Mouse (Mus musculus) forebrain, embryonic 12.5 days (tissue): ENCODE data around the gene Bcas3. TPM values are rescaled to one million over a fixed set of nuclear protein-coding genes. Genes with fewer than 3 reads are reported as not detected.

ENCODE experiments used
- ATAC-seq: fragments of 200-750 bp; cut with Nextera tagmentation; 2 replicates; pipeline ENCODE4 v1.8.0; 2017; ENCODE audit warnings: moderate TSS enrichment; ENCODE audit not compliant: low FRiP score
- H3K27ac ChIP-seq: fragments of 300-500 bp; sonication (generic); 2 replicates; pipeline ENCODE4 v1.5.1; 2016; ENCODE audit warnings: mild to moderate bottlenecking
- H3K27me3 ChIP-seq: fragments of 300-500 bp; sonication (generic); 2 replicates; pipeline ENCODE4 v1.6.1; 2016; ENCODE audit warnings: mild to moderate bottlenecking
- H3K36me3 ChIP-seq: fragments of 300-500 bp; sonication (generic); replicated peaks from 2 replicates; pipeline ENCODE4 v1.6.1; 2016; ENCODE audit warnings: mild to moderate bottlenecking
- H3K4me1 ChIP-seq: fragments of 300-500 bp; sonication (generic); 2 replicates; pipeline ENCODE4 v1.6.1; 2016
- H3K4me2 ChIP-seq: fragments of 300-500 bp; sonication (generic); 2 replicates; pipeline ENCODE4 v1.6.1; 2016; ENCODE audit warnings: mild to moderate bottlenecking, moderate library complexity
- H3K4me3 ChIP-seq: fragments of 300-500 bp; sonication (generic); replicated peaks from 2 replicates; pipeline ENCODE4 v1.5.1; 2016; ENCODE audit warnings: mild to moderate bottlenecking
- H3K9ac ChIP-seq: fragments of 300-500 bp; sonication (generic); 2 replicates; pipeline ENCODE4 v1.6.1; 2016; ENCODE audit warnings: mild to moderate bottlenecking
- H3K9me3 ChIP-seq: fragments of 300-500 bp; sonication (generic); 2 replicates; pipeline ENCODE4 v1.6.1; 2016
- WGBS: fragments of 180-500 bp; shearing (Covaris S2); methylation state at CpG from one replicate; pipeline ENCODE4 v1.1.7; 2016; 5-methylcytosine and 5-hydroxymethylcytosine counted together
- polyA plus RNA-seq: library from polyadenylated mRNA; unstranded; fragments of >200 nt; fragmentation: Nextera tagmentation; extraction: Ambion mirVana; gene quantifications from 2 replicates; pipeline ENCODE4 v1.2.1, GENCODE M21; 2016

Gene Bcas3
- polyA plus RNA-seq, 1 experiment from 2014 or later, result 19.1 TPM

DNA sequence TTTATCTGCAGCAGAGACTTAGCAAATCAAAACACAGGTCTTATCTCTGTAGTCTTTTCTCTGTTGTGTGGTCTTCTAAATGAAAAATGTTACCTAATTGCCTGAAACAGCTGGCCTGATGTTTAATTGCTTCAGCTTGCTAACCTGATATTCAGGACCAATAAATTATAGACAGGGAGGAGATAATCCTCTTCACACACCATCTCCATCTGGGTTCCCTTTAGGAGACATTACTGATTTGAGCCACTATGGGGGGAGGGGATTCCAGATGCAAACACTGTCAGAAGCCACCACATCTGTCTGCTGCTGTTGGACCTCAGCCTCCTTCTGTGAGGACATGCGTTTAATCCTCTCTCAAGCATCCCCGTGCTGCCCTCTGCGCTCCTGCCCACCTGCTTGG is 408.2 kb downstream of the Bcas3 start:
- H3K36me3 ChIP-seq, result no peaks in the 10 kb centered on the region
- H3K4me3 ChIP-seq, result no peak overlapping the region
- no peak overlapping the region for H3K4me2 ChIP-seq
- H3K9me3 ChIP-seq, result no peaks in the 10 kb centered on the region
- H3K4me1 ChIP-seq, result peaks cover 20% of the 10 kb centered on the region
- no peak overlapping the region for H3K27ac ChIP-seq
- peaks cover 43% of the 10 kb centered on the region for H3K27me3 ChIP-seq
- H3K9ac ChIP-seq, result no peak overlapping the region
- WGBS, result 88% methylated on average over 3 of the region's 3 CpGs
- ATAC-seq, result no peak

DNA sequence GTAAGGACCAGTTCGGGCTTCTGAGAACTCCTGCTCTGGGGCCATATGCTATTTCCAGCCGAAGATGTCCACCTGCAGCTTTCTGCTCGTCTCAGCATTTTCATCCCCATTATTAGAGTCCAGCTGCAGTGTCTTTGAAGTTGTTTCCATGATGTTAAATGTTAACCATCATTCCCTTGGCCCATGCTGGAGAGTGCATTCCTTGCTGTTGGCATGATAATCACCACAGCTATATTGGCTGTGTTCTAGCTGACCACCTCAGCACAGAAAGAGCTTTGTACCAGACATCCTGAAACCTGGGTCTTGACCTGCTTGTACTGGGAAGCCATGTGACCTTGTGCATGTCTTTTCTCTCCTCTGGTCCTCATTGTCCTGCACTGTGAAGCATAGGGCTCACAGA is 410.7 kb downstream of the Bcas3 start:
- H3K27me3 ChIP-seq, result peaks cover 58% of the 10 kb centered on the region

DNA sequence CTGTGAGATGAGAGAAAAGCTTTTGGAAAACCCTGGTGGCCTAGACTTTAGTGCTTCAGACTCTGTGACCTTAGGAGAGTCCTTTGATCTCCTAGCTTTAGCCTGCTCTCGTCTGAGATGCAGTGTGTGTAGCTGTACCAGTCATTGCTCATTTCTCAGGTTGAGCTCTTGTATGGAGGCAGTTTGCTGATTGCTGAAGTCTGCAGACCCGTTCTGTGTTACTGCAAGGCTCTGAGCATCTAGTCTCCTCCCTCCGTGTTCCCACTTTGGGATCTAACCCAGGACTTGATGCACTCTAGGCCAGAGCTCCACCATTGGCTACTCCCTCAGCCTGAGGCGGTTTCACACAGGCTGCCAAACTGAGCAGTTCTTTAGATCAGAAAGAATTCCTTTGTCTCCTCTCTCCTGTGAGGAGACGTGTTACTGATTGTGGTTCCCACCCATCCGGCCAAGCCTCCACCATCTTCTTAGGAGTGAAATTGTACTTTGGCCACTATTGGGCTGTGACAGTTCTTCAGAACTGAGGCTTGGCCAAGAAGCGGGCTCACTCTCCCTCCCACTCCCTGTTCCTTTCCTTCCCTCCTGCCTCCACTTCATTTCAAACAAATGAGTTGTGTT is 413.2 kb downstream of the Bcas3 start:
- Histone ChIP-seq H3K27me3 (peaks cover 58% of the 10 kb centered on the region), H3K36me3 (no peaks in the 10 kb centered on the region), H3K4me2 (0 out of 2 replicates have a peak overlapping the region, but pooled peaks have one; percentile 6), H3K9ac (no peak overlapping the region), H3K9me3 (no peaks in the 10 kb centered on the region), H3K4me1 (peaks cover 19% of the 10 kb centered on the region), H3K27ac (0 out of 2 replicates have a peak overlapping the region, but pooled peaks have one; percentile 2), H3K4me3 (no peak overlapping the region)
- WGBS, result 6% methylated on average over 7 of the region's 7 CpGs
- no peak for ATAC-seq

More for the DNA sequence above, 410.7 kb downstream of the Bcas3 start:
- ATAC-seq, result no peak
- H3K9ac ChIP-seq, result no peak overlapping the region
- no peaks in the 10 kb centered on the region for H3K36me3 ChIP-seq
- H3K9me3 ChIP-seq, result no peaks in the 10 kb centered on the region
- no peak overlapping the region for H3K27ac ChIP-seq
- H3K4me3 ChIP-seq, result no peak overlapping the region
- peaks cover 33% of the 10 kb centered on the region for H3K4me1 ChIP-seq
- WGBS, result 82% methylated on average over 3 of the region's 3 CpGs
- no peak overlapping the region for H3K4me2 ChIP-seq

DNA sequence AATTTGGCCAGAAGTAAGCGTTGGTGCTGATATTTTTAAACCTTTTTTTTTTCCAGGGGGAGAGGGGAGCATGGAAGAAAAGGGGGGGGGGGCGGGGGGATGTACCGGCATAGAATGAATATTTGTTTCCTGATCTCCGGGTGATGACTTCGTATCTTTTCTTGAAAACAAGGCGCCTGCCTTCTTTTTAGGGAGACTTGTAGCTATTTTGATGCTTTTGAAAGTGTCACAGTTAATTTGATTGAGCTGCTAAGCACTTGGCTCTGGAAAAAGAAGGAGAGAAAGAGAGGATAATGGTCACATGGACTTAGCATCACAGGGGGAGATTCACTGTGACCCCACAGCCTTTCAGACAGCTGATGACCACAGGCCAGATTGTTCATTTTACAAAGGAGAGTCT is 413.8 kb downstream of the Bcas3 start:
- no peak overlapping the region for H3K4me3 ChIP-seq
- H3K27me3 ChIP-seq, result peaks cover 53% of the 10 kb centered on the region
- 12% methylated on average over 6 of the region's 6 CpGs for WGBS
- 0 out of 2 replicates have a peak overlapping the region, but pooled peaks have one; percentile 6 for H3K4me2 ChIP-seq
- no peak overlapping the region for H3K9ac ChIP-seq
- no peak for ATAC-seq
- peaks cover 17% of the 10 kb centered on the region for H3K4me1 ChIP-seq
- H3K27ac ChIP-seq, result no peak overlapping the region
- no peaks in the 10 kb centered on the region for H3K9me3 ChIP-seq
- no peaks in the 10 kb centered on the region for H3K36me3 ChIP-seq

DNA sequence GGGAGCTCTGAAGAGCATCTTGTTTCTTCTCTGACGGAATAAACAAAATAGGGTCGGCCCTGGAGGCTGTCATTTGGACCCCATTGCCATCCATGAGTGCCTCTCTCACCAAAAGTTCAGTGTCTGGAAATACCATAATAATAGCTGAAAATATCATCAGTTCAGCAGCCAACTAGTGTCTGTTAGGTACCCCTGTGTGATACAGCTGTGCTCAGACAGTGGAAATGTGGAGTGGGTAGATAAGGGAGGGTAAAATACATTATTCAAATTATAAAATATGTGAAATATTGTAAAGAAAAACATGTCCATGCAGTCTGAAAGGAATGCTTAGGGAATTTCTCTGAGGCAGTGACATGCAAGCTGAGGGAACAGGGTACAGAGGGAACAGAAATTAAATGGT is 416.8 kb downstream of the Bcas3 start:
- H3K27ac ChIP-seq, result no peak overlapping the region
- peaks cover 46% of the 10 kb centered on the region for H3K27me3 ChIP-seq
- no peak overlapping the region for H3K4me2 ChIP-seq
- no peak overlapping the region for H3K4me3 ChIP-seq
- 93% methylated on average over 2 of the region's 2 CpGs for WGBS
- no peaks in the 10 kb centered on the region for H3K9me3 ChIP-seq
- H3K36me3 ChIP-seq, result no peaks in the 10 kb centered on the region
- no peak overlapping the region for H3K9ac ChIP-seq
- no peak for ATAC-seq
- H3K4me1 ChIP-seq, result peaks cover 17% of the 10 kb centered on the region

DNA sequence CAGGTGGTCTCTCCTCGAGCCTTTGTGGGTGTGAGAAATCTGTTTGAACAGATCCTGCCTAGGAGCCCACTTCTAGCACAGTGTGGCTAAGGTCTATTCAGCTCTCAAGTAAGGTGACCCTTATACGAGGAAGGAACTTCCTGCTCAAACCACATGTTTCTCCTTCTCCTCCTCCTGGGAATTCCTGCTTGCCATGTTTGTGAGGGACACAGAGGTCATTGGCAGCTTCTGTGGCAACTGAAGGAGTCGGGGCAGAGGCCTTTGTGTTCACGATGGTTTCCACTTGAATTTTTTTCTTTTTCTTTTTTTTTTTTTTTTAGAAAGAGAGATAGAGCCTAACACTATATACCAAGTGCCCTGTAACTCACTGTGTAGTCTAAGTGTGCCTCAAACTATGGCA is 420.4 kb downstream of the Bcas3 start:
- Histone ChIP-seq H3K9me3 (no peaks in the 10 kb centered on the region), H3K9ac (no peak overlapping the region), H3K27me3 (peaks cover 31% of the 10 kb centered on the region), H3K27ac (no peak overlapping the region), H3K36me3 (no peaks in the 10 kb centered on the region), H3K4me2 (no peak overlapping the region), H3K4me1 (no peaks in the 10 kb centered on the region), H3K4me3 (no peak overlapping the region)
- ATAC-seq, result no peak
- 57% methylated on average over 4 of the region's 4 CpGs for WGBS

DNA sequence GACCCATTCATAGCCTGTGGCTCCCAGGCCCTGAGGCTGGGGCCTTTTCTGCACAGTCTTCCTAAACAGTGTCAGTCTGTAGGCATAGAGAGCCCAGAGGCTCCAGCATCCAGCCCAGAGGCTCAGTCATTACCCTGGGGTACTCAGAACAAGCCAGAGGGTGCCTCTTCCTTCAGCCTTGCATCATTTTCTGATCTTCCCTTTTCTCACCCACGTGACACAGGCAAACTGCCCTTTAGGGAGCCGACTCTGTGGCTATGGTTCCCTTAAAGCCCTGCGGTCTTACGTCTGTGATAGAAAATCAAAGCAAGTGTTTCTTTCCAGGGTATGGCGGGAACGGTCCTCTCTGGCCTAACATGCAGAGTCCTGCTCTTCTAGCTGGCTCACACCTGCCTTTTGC is 421.7 kb downstream of the Bcas3 start:
- H3K27ac ChIP-seq, result no peak overlapping the region
- peaks cover 18% of the 10 kb centered on the region for H3K27me3 ChIP-seq
- no peaks in the 10 kb centered on the region for H3K9me3 ChIP-seq
- H3K36me3 ChIP-seq, result no peaks in the 10 kb centered on the region
- no peak overlapping the region for H3K9ac ChIP-seq
- no peak overlapping the region for H3K4me3 ChIP-seq
- no peaks in the 10 kb centered on the region for H3K4me1 ChIP-seq
- 87% methylated on average over 6 of the region's 6 CpGs for WGBS
- ATAC-seq, result no peak
- H3K4me2 ChIP-seq, result no peak overlapping the region

DNA sequence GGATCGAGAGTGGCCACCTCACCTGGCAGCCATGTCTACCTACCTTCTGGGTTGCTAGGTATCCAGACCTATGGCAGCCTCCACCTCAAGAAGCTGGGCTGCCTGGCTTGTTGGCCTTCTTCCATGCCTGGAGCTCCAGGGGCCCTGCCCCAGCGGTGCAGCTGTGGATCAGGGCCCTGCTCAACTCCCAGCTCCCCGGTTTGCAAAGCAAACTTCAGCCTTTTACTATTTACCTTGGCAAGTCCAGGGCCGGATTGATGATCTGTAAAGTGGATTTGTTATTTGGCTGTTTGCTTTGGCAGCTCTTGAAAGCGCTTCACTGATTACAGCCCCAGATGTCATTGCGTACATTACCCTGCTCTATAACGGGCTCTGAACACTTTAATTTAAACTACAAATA is 422.5 kb downstream of the Bcas3 start:
- Histone ChIP-seq H3K4me2 (no peak overlapping the region), H3K9me3 (no peaks in the 10 kb centered on the region), H3K27ac (no peak overlapping the region), H3K4me3 (no peak overlapping the region), H3K9ac (no peak overlapping the region), H3K27me3 (peaks cover 17% of the 10 kb centered on the region; the same call in 1 of the 2 replicates), H3K4me1 (no peaks in the 10 kb centered on the region), H3K36me3 (no peaks in the 10 kb centered on the region)
- WGBS, result 79% methylated on average over 7 of the region's 7 CpGs
- no peak for ATAC-seq

DNA sequence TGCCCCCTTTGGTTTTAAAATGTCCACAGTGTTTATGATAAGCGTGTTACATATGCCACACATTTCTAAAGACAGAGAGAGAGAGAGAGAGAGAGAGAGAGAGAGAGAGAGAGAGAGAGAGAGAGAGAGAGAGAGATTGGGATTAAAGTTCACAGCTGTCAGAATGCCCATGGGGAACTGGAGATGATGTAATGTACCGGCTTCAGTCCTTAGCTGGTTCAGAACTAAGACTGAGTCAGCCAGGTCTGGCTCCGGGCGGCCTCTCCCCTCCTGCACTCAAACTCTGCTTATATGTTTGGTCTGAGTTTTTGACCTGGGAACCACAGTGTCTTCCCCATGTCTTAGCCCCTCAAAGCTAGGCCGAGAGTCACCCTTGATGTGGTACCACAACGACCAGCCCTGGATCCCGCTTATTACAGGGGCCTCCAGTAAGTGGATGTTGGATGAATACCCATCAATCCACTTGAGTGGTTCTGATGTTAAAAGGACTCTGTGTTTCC is 423.9 kb downstream of the Bcas3 start:
- Histone ChIP-seq H3K9me3 (no peaks in the 10 kb centered on the region), H3K4me2 (no peak overlapping the region), H3K9ac (no peak overlapping the region), H3K27ac (no peak overlapping the region), H3K27me3 (peaks cover 17% of the 10 kb centered on the region; the same call in 1 of the 2 replicates), H3K4me3 (no peak overlapping the region), H3K4me1 (no peaks in the 10 kb centered on the region), H3K36me3 (no peaks in the 10 kb centered on the region)
- no peak for ATAC-seq
- whole genome bisulfite sequencing, result 67% methylated on average over 7 of the region's 7 CpGs

DNA sequence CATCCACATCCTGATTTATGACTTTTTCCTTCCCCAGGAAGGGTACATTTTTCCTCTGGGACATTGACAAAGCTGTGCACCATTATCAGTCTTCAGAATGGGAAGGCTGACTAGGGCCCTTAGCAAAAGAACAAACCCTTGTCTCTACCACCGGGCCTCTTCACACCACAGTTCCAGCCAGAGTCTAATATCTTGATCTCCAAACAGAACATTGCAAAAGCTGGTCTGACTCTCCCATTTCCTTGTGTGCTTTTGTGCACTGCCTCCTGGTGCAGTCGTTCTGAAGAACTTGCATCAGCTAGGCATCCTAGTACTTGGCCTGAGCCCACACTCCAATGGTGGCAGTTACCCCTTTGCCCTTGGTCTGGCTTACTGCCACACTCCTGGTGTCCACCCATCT is 425.0 kb downstream of the Bcas3 start:
- no peak overlapping the region for H3K4me2 ChIP-seq
- WGBS, result 90% methylated on average over 2 of the region's 2 CpGs
- no peaks in the 10 kb centered on the region for H3K36me3 ChIP-seq
- H3K27ac ChIP-seq, result no peak overlapping the region
- H3K27me3 ChIP-seq, result peaks cover 12% of the 10 kb centered on the region; the same call in 1 of the 2 replicates
- no peak overlapping the region for H3K9ac ChIP-seq
- ATAC-seq, result no peak
- no peak overlapping the region for H3K4me3 ChIP-seq
- no peaks in the 10 kb centered on the region for H3K4me1 ChIP-seq
- H3K9me3 ChIP-seq, result no peaks in the 10 kb centered on the region

DNA sequence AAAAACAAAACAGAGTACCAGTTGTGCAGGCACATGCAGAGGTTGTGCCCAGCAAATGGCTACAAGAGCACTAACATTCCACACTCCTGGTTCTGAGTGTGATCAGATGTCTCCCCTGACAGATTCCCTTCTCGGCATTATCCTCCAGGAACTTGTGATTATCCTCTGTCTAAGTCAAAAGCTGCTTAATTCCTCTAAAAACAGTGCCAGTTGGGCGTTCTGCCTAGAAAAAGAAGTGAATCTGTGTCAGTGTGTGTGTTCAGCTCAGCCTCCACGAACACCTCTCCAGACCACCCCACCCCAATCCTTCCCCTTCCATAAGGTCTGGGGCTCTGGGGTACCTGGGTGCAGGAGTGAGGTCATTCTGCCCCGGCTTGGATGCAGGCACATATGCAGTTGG is 427.3 kb downstream of the Bcas3 start:
- Histone ChIP-seq H3K27me3 (peaks cover 17% of the 10 kb centered on the region; the same call in 1 of the 2 replicates), H3K4me2 (no peak overlapping the region), H3K4me3 (no peak overlapping the region), H3K27ac (no peak overlapping the region), H3K9me3 (no peaks in the 10 kb centered on the region), H3K9ac (no peak overlapping the region), H3K4me1 (peaks cover under 1% of the 10 kb centered on the region; the same call in 1 of the 2 replicates), H3K36me3 (no peaks in the 10 kb centered on the region)
- 77% methylated on average over 4 of the region's 4 CpGs for WGBS
- no peak for ATAC-seq

DNA sequence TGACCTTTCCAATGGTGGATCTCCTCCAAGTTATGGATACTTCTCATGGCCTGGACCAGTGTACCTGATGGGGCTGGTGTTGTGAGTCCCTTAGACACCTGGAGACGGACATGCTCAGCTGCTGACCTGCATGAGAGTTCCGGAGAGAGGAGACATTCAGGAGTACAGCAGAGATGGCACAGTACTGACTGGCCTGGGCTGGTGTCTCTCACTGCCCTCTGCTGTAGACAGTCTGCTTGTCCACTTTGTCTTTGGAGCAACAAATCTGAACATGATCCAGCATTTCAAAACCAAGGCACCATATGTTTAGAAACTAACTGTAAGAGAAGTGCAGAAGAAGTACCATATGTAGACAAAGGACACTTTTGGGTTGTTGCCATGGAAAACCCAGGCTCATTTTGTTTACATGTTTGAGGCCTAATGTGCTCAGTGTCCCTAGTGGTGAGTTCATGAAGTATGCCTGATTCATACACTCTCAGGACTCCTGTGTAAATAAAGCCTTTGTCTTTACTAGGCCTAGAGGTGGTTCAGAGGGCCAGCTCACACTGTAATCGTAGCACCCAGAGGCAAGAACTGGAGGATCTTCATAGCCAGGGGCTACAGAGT is 433.2 kb downstream of the Bcas3 start:
- Histone ChIP-seq H3K9me3 (no peaks in the 10 kb centered on the region), H3K4me1 (peaks cover 5% of the 10 kb centered on the region; the same call in 1 of the 2 replicates), H3K9ac (no peak overlapping the region), H3K4me3 (no peak overlapping the region), H3K36me3 (no peaks in the 10 kb centered on the region), H3K27me3 (peaks cover 14% of the 10 kb centered on the region; the same call in 1 of the 2 replicates), H3K27ac (no peak overlapping the region), H3K4me2 (no peak overlapping the region)
- WGBS, result 75% methylated on average over 3 of the region's 3 CpGs
- no peak for ATAC-seq

DNA sequence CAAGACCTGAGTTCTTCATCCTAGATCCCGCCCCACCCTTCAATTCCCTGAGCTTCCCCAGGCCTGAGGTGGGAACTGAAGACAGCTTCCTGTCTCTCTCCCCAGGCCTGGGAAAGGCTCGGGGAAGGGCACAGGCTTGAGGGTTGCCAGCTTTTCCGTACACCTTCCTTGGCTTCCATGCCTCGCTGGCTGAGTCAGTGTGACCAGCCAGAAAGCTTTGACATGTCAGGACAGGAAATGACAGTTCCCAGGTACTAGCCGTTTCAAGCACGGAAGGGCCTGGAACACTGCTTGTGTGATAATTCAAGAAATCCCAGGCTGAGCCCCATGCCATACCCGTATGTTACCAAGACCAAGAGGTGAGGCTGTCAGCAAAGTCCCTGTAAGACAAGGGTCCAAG is 436.8 kb downstream of the Bcas3 start:
- H3K9me3 ChIP-seq, result no peaks in the 10 kb centered on the region
- 92% methylated on average over 7 of the region's 7 CpGs for WGBS
- H3K27me3 ChIP-seq, result peaks cover 22% of the 10 kb centered on the region; the same call in 1 of the 2 replicates
- no peak overlapping the region for H3K4me2 ChIP-seq
- no peak overlapping the region for H3K27ac ChIP-seq
- no peak for ATAC-seq
- H3K36me3 ChIP-seq, result no peaks in the 10 kb centered on the region
- peaks cover 5% of the 10 kb centered on the region; the same call in 1 of the 2 replicates for H3K4me1 ChIP-seq
- no peak overlapping the region for H3K9ac ChIP-seq
- no peak overlapping the region for H3K4me3 ChIP-seq
